Mouse (Mus musculus) embryonic facial prominence, embryonic 15.5 days (tissue): ENCODE measurements at regions not wholly inside any gene's neighbourhood (a gene's known extent, or its start where the extent isn't known, plus 50 kb on each side); places are given as distances from the start of the nearest gene placed in this dataset.

Experiments
- ATAC-seq: fragments of 200-750 bp; cut with Nextera tagmentation; 2 replicates; pipeline ENCODE4 v1.8.0; 2017; ENCODE audit warnings: low read depth, moderate TSS enrichment; ENCODE audit not compliant: insufficient number of reproducible peaks, low FRiP score, low TSS enrichment
- H3K27ac ChIP-seq: fragments of 300-500 bp; sonication (generic); replicated peaks from 2 replicates; pipeline ENCODE4 v1.5.1; 2015; ENCODE audit warnings: mild to moderate bottlenecking, inconsistent platforms
- H3K27me3 ChIP-seq: fragments of 300-500 bp; sonication (generic); 2 replicates; pipeline ENCODE4 v1.6.1; 2015; ENCODE audit warnings: inconsistent platforms
- H3K36me3 ChIP-seq: fragments of 300-500 bp; sonication (generic); 2 replicates; pipeline ENCODE4 v1.6.1; 2015; ENCODE audit warnings: mild to moderate bottlenecking, inconsistent platforms
- H3K4me1 ChIP-seq: fragments of 300-500 bp; sonication (generic); 2 replicates; pipeline ENCODE4 v1.6.1; 2015; ENCODE audit warnings: inconsistent platforms
- H3K4me2 ChIP-seq: fragments of 300-500 bp; sonication (generic); replicated peaks from 2 replicates; pipeline ENCODE4 v1.6.1; 2015; ENCODE audit warnings: mild to moderate bottlenecking, inconsistent platforms
- H3K4me3 ChIP-seq: fragments of 300-500 bp; sonication (generic); replicated peaks from 2 replicates; pipeline ENCODE4 v1.5.1; 2015; ENCODE audit warnings: mild to moderate bottlenecking, inconsistent platforms
- H3K9ac ChIP-seq: fragments of 300-500 bp; sonication (generic); 2 replicates; pipeline ENCODE4 v1.6.1; 2015; ENCODE audit warnings: inconsistent platforms
- H3K9me3 ChIP-seq: fragments of 300-500 bp; sonication (generic); replicated peaks from 2 replicates; pipeline ENCODE4 v1.6.1; 2016; ENCODE audit warnings: inconsistent platforms
- WGBS: fragments of 180-500 bp; shearing (Covaris S2); methylation state at CpG from one replicate; pipeline ENCODE4 v1.1.7; 2015; 5-methylcytosine and 5-hydroxymethylcytosine counted together

DNA sequence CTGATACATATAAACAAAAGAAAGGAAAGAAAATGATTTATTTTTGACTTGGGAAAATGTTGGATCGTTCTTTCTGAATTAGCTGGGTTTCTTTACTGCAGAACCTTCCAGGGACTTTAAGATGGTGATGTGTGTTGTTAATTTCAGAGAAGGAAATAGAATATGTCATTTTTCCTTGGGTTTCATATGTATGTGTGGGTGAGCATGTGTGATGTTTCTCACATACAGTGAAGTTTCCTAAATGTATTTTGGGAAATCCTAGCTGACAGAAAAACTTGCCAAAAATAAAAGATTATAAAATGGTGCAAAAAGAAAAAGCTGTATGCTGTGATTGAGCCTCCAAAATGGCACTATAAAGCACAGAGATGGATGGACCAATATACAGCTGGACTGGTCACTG, 319.2 kb downstream of the Lmx1a start:
- no peak overlapping the region for H3K4me2 ChIP-seq
- no peaks in the 10 kb centered on the region for H3K27me3 ChIP-seq
- WGBS: 78% methylated on average over 1 of the region's 1 CpGs
- no peaks in the 10 kb centered on the region for H3K9me3 ChIP-seq
- ATAC-seq: no peak
- H3K4me3 ChIP-seq: no peak overlapping the region
- no peak overlapping the region for H3K27ac ChIP-seq
- no peaks in the 10 kb centered on the region for H3K36me3 ChIP-seq
- no peak overlapping the region for H3K9ac ChIP-seq
- H3K4me1 ChIP-seq: no peaks in the 10 kb centered on the region

DNA sequence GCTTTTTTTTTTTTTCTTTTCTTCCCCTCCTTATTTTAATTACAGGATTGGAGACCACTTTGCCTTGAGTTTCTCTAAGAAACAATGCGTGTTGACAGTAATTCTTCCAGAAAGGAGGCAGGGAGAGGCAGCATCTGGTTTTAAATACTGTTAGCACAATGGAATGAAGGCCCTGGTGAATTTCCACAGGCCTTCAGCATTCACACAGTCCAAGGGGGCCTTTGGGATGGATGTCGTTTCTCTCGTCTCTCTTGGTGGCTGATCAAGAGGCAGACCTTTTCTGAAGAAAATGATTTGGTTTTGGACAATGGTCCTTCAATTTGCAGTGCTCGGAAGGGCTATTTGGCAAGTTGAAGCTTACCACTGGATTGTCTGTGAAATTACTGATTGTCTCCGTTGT, 321.4 kb downstream of the Lmx1a start:
- ATAC-seq: no peak
- no peak overlapping the region for H3K4me3 ChIP-seq
- H3K9ac ChIP-seq: no peak overlapping the region
- H3K36me3 ChIP-seq: no peaks in the 10 kb centered on the region
- H3K9me3 ChIP-seq: no peaks in the 10 kb centered on the region
- 0 out of 2 replicates have a peak overlapping the region, but pooled peaks have one; percentile 45 for H3K27ac ChIP-seq
- no peaks in the 10 kb centered on the region for H3K27me3 ChIP-seq
- 43% methylated on average over 5 of the region's 5 CpGs for WGBS
- H3K4me2 ChIP-seq: no peak overlapping the region
- no peaks in the 10 kb centered on the region for H3K4me1 ChIP-seq

DNA sequence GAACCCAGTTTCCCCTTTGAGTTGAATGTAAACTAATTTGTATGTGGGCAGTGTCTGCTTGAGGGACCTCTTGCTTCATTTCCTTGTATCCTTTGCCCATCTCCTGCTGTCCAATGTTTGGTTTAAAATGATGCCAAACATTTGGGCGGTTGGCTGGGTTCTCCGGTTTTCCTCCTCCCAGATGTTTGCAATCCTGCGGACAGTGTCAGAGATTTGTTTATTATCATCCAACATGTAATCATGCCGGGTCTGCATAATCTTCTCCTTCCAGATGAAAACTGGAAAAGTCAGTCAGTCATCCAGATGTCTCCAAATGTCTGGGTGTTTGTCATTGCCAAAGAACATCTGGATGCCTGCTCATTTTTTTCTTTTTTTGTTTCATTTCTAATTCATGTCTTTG, 323.0 kb downstream of the Lmx1a start:
- Histone ChIP-seq H3K4me2 (no peak overlapping the region), H3K4me1 (no peaks in the 10 kb centered on the region), H3K36me3 (no peaks in the 10 kb centered on the region), H3K27me3 (no peaks in the 10 kb centered on the region), H3K4me3 (no peak overlapping the region), H3K27ac (no peak overlapping the region), H3K9me3 (no peaks in the 10 kb centered on the region), H3K9ac (no peak overlapping the region)
- 45% methylated on average over 4 of the region's 4 CpGs for WGBS
- ATAC-seq: peak; percentile 24; the same call in 1 of the 2 replicates

DNA sequence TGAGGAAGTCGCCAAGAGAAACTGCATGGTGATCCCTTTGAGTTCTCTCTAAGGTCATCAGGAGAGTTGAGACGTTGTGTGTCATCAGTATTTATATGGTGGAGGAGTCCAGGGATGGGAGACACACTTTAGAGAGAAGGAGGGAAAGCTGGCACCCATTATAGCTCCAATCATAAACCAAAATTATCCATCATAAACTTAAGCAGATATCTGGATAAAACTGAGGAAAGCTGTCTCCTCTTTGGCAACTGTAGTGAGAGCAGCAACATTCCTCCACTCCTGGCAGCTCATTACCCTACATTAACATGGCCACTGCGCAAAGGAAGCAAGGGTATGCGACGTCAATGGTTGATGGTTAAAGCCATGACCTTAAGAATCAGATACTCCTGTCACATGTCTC, 323.6 kb downstream of the Lmx1a start:
- Histone ChIP-seq H3K4me2 (no peak overlapping the region), H3K9me3 (no peaks in the 10 kb centered on the region), H3K4me1 (no peaks in the 10 kb centered on the region), H3K27me3 (no peaks in the 10 kb centered on the region), H3K4me3 (no peak overlapping the region), H3K36me3 (no peaks in the 10 kb centered on the region), H3K9ac (no peak overlapping the region), H3K27ac (no peak overlapping the region)
- 0 out of 2 replicates have a peak, but pooled peaks have one; percentile 15 for ATAC-seq
- WGBS: 74% methylated on average over 5 of the region's 5 CpGs

DNA sequence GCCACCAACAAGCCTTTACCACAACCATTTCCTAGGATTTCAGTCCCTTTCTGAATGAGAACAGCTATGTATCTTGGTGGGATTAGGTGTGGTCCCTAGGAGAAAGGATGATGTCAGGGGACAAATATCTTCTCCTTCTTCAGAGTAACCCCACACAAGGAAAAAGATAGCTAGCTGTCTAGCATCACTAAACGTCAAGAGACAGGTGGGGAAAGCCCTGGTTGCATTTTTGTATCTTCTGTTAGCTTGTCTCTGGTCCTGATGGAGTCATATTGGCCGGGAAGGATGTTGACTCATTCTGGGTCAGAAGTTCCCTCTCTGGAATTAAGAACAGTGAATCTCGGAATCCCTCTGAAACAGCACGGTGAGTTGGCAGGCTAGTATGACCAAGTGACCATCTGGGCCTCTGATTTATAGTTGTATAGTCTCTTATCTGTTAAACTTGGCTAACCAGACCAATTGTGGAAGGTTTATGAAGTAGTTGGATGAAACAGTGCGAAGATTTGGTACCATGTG, 327.4 kb downstream of the Lmx1a start:
- Histone ChIP-seq H3K27ac (no peak overlapping the region), H3K4me3 (no peak overlapping the region), H3K4me1 (no peaks in the 10 kb centered on the region), H3K36me3 (no peaks in the 10 kb centered on the region), H3K9ac (no peak overlapping the region), H3K27me3 (no peaks in the 10 kb centered on the region), H3K9me3 (no peaks in the 10 kb centered on the region), H3K4me2 (no peak overlapping the region)
- WGBS: 77% methylated on average over 5 of the region's 5 CpGs
- ATAC-seq: no peak

DNA sequence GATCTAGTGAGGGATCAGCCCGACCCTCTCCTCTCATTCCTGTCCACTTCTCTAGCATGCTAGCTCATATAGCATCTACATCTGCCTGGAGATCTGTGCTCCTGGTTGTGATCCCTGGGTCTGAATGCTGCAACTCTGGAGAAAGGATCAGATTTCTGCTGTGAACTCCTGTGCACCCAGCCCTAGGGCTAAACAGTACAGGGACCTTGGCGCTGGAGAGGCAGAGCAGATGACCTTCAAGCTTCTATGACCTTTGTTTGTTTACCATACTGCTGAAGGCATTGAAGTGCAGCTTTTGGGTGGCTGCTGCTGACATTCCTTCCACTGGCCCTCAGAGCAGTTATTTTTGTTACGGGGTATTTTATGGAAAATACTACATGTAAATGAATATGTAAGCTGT, 337.4 kb downstream of the Lmx1a start:
- no peak for ATAC-seq
- 42% methylated on average over 3 of the region's 3 CpGs for WGBS
- no peaks in the 10 kb centered on the region for H3K9me3 ChIP-seq
- no peak overlapping the region for H3K4me2 ChIP-seq
- no peak overlapping the region for H3K9ac ChIP-seq
- H3K36me3 ChIP-seq: no peaks in the 10 kb centered on the region
- no peaks in the 10 kb centered on the region for H3K27me3 ChIP-seq
- H3K27ac ChIP-seq: no peak overlapping the region
- no peaks in the 10 kb centered on the region for H3K4me1 ChIP-seq
- no peak overlapping the region for H3K4me3 ChIP-seq

DNA sequence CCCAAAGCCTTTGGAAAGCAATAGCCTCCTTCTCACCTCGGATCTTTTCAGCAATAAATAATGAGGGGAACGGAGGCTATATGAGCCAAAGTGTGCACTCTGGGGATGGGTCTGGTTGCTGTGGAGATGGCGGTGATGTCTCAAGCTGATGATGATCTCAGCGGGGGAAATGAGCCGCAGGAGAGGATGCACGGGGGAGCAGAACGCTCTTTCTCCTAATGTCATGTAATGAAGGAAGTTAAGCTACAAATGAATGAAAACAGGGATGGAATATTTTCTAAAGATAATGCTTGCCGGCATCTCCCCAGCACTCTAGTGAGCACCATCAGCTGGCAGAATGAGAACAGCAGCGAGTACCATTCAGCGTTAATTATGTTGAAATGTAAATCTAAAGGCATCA, 355.7 kb downstream of the Lmx1a start:
- H3K27ac ChIP-seq: no peak overlapping the region
- H3K4me2 ChIP-seq: no peak overlapping the region
- no peaks in the 10 kb centered on the region for H3K9me3 ChIP-seq
- H3K36me3 ChIP-seq: no peaks in the 10 kb centered on the region
- H3K9ac ChIP-seq: no peak overlapping the region
- H3K4me1 ChIP-seq: 0 out of 2 replicates have a peak, but pooled peaks cover 7% of the 10 kb centered on the region
- H3K27me3 ChIP-seq: no peaks in the 10 kb centered on the region
- ATAC-seq: no peak
- H3K4me3 ChIP-seq: no peak overlapping the region
- WGBS: 78% methylated on average over 10 of the region's 10 CpGs

DNA sequence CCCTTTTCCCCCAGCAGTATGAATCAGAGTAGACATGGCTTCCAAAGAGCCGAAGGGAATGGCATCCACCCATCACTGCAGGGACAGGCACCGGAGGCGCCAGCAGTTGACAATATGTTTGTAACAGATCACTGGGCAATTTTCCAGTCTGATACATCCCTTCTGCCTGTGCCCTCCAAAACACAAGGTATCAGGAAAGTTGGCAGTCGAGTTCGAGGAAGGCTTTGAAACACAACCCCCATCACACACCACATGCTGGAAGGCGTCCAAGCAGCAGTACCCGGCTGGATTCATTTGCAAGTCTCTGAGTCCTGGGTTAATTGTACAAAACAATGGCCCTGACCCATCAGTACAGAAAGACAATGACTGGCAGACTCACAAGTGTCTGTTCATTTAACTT, 357.3 kb downstream of the Lmx1a start:
- no peaks in the 10 kb centered on the region for H3K27me3 ChIP-seq
- H3K9ac ChIP-seq: no peak overlapping the region
- no peaks in the 10 kb centered on the region for H3K9me3 ChIP-seq
- H3K27ac ChIP-seq: no peak overlapping the region
- no peak overlapping the region for H3K4me3 ChIP-seq
- H3K36me3 ChIP-seq: no peaks in the 10 kb centered on the region
- WGBS: 51% methylated on average over 7 of the region's 7 CpGs
- H3K4me2 ChIP-seq: no peak overlapping the region
- ATAC-seq: 0 out of 2 replicates have a peak, but pooled peaks have one; percentile 4
- H3K4me1 ChIP-seq: 0 out of 2 replicates have a peak, but pooled peaks cover 7% of the 10 kb centered on the region

DNA sequence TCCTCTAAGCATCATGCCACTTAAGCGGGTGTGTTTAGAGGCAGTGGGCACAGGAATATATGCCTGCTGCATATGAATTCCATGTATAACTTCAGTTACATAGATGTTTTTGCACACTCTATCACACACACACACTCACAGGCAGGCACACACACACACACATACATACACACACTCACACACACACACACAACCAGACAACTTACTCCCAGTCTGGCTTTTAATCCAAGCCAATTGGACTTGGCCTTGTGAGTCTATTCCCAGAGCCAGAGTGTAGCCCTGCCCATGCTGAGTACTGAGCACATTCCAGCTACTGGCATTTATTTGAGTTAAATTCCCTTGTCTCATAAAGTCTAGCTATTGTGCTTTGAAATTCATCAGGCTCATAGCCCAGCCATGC, 357.7 kb downstream of the Lmx1a start:
- Histone ChIP-seq H3K4me3 (no peak overlapping the region), H3K9me3 (no peaks in the 10 kb centered on the region), H3K27ac (no peak overlapping the region), H3K4me1 (0 out of 2 replicates have a peak, but pooled peaks cover 7% of the 10 kb centered on the region), H3K9ac (no peak overlapping the region), H3K27me3 (no peaks in the 10 kb centered on the region), H3K36me3 (no peaks in the 10 kb centered on the region), H3K4me2 (no peak overlapping the region)
- 88% methylated on average over 1 of the region's 1 CpGs for WGBS
- peak; percentile 47; the same call in 1 of the 2 replicates for ATAC-seq

DNA sequence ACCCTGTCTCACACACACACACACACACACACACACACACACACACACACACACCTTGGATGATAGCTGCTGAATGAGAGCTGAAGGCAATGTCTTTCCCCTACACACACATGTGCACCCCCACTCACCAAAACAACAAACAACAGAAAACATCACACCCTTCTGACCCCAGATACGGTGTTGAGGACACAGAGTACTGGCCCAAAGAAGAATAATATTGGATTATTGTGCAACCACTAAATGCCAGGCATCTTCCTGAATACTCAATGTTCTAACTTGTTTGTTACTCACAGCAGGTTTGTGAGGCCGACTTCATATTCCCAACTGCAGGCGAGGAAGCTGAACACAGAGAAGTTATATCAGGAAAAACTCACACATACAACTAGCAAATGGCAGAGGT, 360.9 kb downstream of the Lmx1a start:
- no peak overlapping the region for H3K4me3 ChIP-seq
- no peak for ATAC-seq
- H3K4me2 ChIP-seq: no peak overlapping the region
- no peaks in the 10 kb centered on the region for H3K9me3 ChIP-seq
- H3K9ac ChIP-seq: no peak overlapping the region
- no peak overlapping the region for H3K27ac ChIP-seq
- no peaks in the 10 kb centered on the region for H3K27me3 ChIP-seq
- 0 out of 2 replicates have a peak, but pooled peaks cover 7% of the 10 kb centered on the region for H3K4me1 ChIP-seq
- WGBS: 82% methylated on average over 3 of the region's 3 CpGs
- no peaks in the 10 kb centered on the region for H3K36me3 ChIP-seq

DNA sequence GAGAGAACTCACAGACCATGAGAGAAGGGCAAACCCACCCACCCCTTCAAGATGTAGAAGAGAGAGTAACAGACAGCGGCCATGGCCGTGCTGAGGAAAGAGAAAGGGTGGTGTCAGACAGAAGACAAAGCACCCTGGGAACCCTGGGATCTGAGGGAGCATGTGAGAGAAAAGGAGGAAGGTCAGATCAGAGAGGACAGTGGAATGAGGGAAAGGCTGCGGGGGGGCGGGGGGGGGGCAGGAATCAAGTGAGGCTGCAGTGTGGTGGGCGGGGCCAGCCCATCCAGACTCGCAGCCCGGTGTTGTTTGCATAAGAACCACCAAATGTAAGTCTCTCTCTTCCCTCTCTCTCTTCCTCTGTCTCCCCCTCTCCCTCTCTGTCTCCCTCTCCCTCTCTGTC, 367.4 kb downstream of the Lmx1a start:
- H3K9me3 ChIP-seq: no peaks in the 10 kb centered on the region
- H3K27ac ChIP-seq: no peak overlapping the region
- no peak overlapping the region for H3K9ac ChIP-seq
- no peak for ATAC-seq
- H3K4me1 ChIP-seq: no peaks in the 10 kb centered on the region
- WGBS: 15% methylated on average over 7 of the region's 7 CpGs
- no peaks in the 10 kb centered on the region for H3K36me3 ChIP-seq
- H3K4me2 ChIP-seq: no peak overlapping the region; the same call in 1 of the 2 replicates
- H3K27me3 ChIP-seq: no peaks in the 10 kb centered on the region
- no peak overlapping the region for H3K4me3 ChIP-seq

DNA sequence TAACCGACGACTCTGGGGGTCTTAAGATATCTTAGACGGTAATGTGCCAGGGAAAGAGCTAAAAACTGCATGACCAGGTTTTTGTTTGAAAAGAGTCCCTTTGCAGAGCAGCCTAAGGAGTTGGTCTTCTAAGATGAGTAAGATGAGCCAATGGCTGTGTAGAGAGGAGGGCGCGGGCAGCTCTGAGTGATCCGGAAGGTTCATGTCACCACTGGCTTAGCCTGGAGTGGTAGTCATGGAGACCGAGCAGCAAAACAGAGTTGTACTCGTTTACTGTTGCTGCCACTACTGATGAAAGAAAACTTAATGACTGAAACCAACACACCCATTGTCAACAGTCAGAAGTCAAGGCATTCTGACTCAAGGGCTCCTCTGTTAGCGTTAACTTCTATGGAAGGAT, 368.4 kb downstream of the Lmx1a start:
- Histone ChIP-seq H3K36me3 (no peaks in the 10 kb centered on the region), H3K27me3 (no peaks in the 10 kb centered on the region), H3K9me3 (no peaks in the 10 kb centered on the region), H3K4me2 (no peak overlapping the region), H3K4me1 (no peaks in the 10 kb centered on the region), H3K4me3 (no peak overlapping the region), H3K27ac (no peak overlapping the region), H3K9ac (no peak overlapping the region)
- ATAC-seq: no peak
- 69% methylated on average over 9 of the region's 9 CpGs for WGBS
